Mouse (Mus musculus) heart, adult 2 months (tissue): ENCODE measurements around the gene Ak7.

Source experiments
- CTCF ChIP-seq: fragments of 200-600 bp; IDR thresholded peaks from 2 replicates; pipeline ENCODE4 v1.8.1; 2022; ENCODE audit warnings: antibody characterized with exemption, mild to moderate bottlenecking, moderate library complexity
- EP300 ChIP-seq: fragments of 200-500 bp; IDR thresholded peaks from 2 replicates; pipeline ENCODE4 v1.6.1; 2011; ENCODE audit warnings: low read depth, low read length, control low read depth; ENCODE audit not compliant: insufficient read depth
- POLR2A ChIP-seq: fragments of 200-500 bp; IDR thresholded peaks from 2 replicates; pipeline ENCODE4 v1.6.1; 2011; ENCODE audit warnings: mild to moderate bottlenecking, low read depth, low read length, control low read depth; ENCODE audit not compliant: insufficient read depth

GRCm38 (mm10) chr12:105769700-105770099 lies 63.9 kb downstream of the Ak7 start:
- no peak for TF ChIP-seq EP300
- no peak for TF ChIP-seq POLR2A
- TF ChIP-seq CTCF: no peak
